Mouse (Mus musculus): ENCODE results near the gene Fads6. TPM values are rescaled to one million over a fixed set of nuclear protein-coding genes. Genes with fewer than 3 reads are reported as not detected.

The Fads6 gene
- total RNA-seq, 1 experiment: 2.1 TPM

DNA sequence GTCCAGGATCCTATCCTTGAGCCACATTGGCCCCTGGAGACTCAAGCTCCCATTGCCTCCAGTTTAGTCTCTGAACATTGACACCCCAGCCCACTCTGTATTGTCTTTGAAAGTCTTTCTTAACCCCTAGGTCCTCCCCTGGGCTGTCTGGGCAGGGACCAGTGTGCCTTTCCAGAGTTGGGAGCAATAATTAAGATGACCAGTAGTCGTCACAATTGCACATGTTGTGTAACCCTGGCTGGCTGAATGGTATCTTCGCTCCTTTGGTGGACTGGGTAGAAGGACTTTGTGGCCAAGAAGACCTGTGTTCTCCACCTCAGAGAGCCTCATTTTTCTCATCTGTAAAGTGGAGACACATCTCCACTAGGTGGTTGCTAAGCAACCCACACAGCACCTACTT, 16.8 kb upstream of the Fads6 start:
- no peaks in the 10 kb centered on the region for H3K9me3 ChIP-seq (ENCODE audit: control insufficient read depth, insufficient read depth, low read depth, low read length)
- no peak for TF ChIP-seq ZC3H11A (IDR thresholded peaks at IDR 0.05; ENCODE audit: borderline replicate concordance, low read depth, low read length)
- no peak for TF ChIP-seq CHD2 (IDR thresholded peaks at IDR 0.05; ENCODE audit: low read depth, low read length)
- H3K27ac ChIP-seq (ENCODE audit: insufficient read depth, low read depth, low read length, poor library complexity, severe bottlenecking): no peak overlapping the region
- H3K9ac ChIP-seq (ENCODE audit: insufficient read depth, low read depth, low read length, poor library complexity, severe bottlenecking): no peak overlapping the region
- no peak overlapping the region for H3K4me3 ChIP-seq (ENCODE audit: insufficient read depth in 1 of 2, low read depth in 1 of 2, low read length in 2 of 2, poor library complexity in 1 of 2, severe bottlenecking in 1 of 2)
- in situ Hi-C loops (cut with MboI; ENCODE audit: low sequenced_read_pairs in 2 of 2, unreplicated experiment in 2 of 2): no loop called here
- DNase-seq (ENCODE audit: low read depth, low spot score): no peak
- H3K4me1 ChIP-seq (ENCODE audit: control insufficient read depth in 2 of 2, insufficient read depth in 2 of 2, low read length in 2 of 2, poor library complexity in 1 of 2): peaks cover 2 to 3% of the 10 kb centered on the region in 2 experiments; a peak in 1 of 4 replicates
- H3K36me3 ChIP-seq (ENCODE audit: control insufficient read depth, insufficient read depth, low read length, poor library complexity, severe bottlenecking): no peaks in the 10 kb centered on the region

DNA sequence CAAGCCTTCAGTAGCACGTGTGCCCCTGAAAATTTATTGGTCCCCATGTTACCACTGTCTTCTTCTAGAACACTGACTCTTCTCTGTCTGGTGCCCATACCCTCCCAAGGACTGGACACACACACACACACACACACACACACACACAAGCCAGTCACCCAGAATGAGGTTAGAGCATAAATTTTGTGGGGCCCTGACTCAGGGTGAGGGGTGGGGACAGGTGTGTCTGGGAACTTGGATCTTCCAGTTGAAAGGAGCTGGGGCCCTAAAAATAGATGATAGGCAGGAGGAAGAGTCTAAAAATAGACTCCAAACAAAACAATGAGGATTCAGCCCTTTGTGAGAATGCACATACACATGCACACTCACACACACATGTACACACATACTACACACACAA, 11.3 kb upstream of the Fads6 start:
- Histone ChIP-seq H3K27ac (ENCODE audit: insufficient read depth, low read depth, low read length, poor library complexity, severe bottlenecking) (no peak overlapping the region), H3K9me3 (ENCODE audit: control insufficient read depth, insufficient read depth, low read depth, low read length) (no peaks in the 10 kb centered on the region), H3K36me3 (ENCODE audit: control insufficient read depth, insufficient read depth, low read length, poor library complexity, severe bottlenecking) (no peaks in the 10 kb centered on the region), H3K4me3 (ENCODE audit: insufficient read depth in 1 of 2, low read depth in 1 of 2, low read length in 2 of 2, poor library complexity in 1 of 2, severe bottlenecking in 1 of 2) (no peak overlapping the region), H3K9ac (ENCODE audit: insufficient read depth, low read depth, low read length, poor library complexity, severe bottlenecking) (no peak overlapping the region), H3K4me1 (ENCODE audit: control insufficient read depth in 2 of 2, insufficient read depth in 2 of 2, low read length in 2 of 2, poor library complexity in 1 of 2) (0 out of 4 replicates have a peak, but pooled peaks cover 0 to 7% of the 10 kb centered on the region in 2 experiments)
- DNase-seq (ENCODE audit: low read depth, low spot score): no peak
- TF ChIP-seq ZC3H11A (IDR thresholded peaks at IDR 0.05; ENCODE audit: borderline replicate concordance, low read depth, low read length) (no peak), ZNF384 (IDR thresholded peaks at IDR 0.05; ENCODE audit: low read depth, low read length) (no peak), HCFC1 (IDR thresholded peaks at IDR 0.05; ENCODE audit: borderline replicate concordance, insufficient read depth, low read length) (no peak)
- in situ Hi-C loops (cut with MboI; ENCODE audit: low sequenced_read_pairs in 2 of 2, unreplicated experiment in 2 of 2): no loop called here

DNA sequence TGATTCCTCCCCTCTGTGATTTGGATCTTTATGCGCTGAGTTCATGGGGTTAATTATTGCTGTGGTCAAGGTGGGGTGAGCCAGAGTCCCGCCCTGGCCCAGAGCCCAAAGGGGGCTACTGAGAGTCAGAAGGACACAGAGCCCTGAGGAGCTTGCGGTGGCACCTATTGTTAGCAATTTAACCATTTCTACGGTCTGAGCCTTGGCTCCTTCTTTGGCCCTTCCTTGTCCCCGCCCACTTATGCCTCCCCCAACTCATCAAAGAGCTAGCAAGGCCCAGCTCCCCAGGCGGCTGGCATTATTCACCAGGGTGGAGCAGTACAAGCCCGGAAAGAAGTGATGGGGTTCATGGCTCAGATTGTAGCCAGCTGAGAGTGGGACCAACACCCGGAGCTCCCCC, 9.4 kb upstream of the Fads6 start, which contains the start of gene Otop2:
Gene Otop2, plus strand, starts transcription at position 301 of the 400 bp plus-strand sequence.
- in situ Hi-C loops (cut with MboI; ENCODE audit: low sequenced_read_pairs in 2 of 2, unreplicated experiment in 2 of 2): no loop called here
- Histone ChIP-seq H3K36me3 (ENCODE audit: control insufficient read depth, insufficient read depth, low read length, poor library complexity, severe bottlenecking) (no peaks in the 10 kb centered on the region), H3K9me3 (ENCODE audit: control insufficient read depth, insufficient read depth, low read depth, low read length) (no peaks in the 10 kb centered on the region), H3K4me1 (ENCODE audit: control insufficient read depth in 2 of 2, insufficient read depth in 2 of 2, low read length in 2 of 2, poor library complexity in 1 of 2) (peaks cover 0 to 7% of the 10 kb centered on the region in 2 experiments; a peak in 1 of 4 replicates), H3K27ac (ENCODE audit: insufficient read depth, low read depth, low read length, poor library complexity, severe bottlenecking) (no peak within 1 kb of the TSS), H3K9ac (ENCODE audit: insufficient read depth, low read depth, low read length, poor library complexity, severe bottlenecking) (no peak within 1 kb of the TSS), H3K4me3 (ENCODE audit: insufficient read depth in 1 of 2, low read depth in 1 of 2, low read length in 2 of 2, poor library complexity in 1 of 2, severe bottlenecking in 1 of 2) (no peak within 1 kb of the TSS)
- no peak for DNase-seq (ENCODE audit: low read depth, low spot score)
- no peak for TF ChIP-seq ZC3H11A (IDR thresholded peaks at IDR 0.05; ENCODE audit: borderline replicate concordance, low read depth, low read length)
- TF ChIP-seq HCFC1 (IDR thresholded peaks at IDR 0.05; ENCODE audit: borderline replicate concordance, insufficient read depth, low read length): no peak
- no peak for TF ChIP-seq ZNF384 (IDR thresholded peaks at IDR 0.05; ENCODE audit: low read depth, low read length)
- TF ChIP-seq CHD2 (IDR thresholded peaks at IDR 0.05; ENCODE audit: low read depth, low read length): no peak
- TF ChIP-seq MAFK (IDR thresholded peaks at IDR 0.05; ENCODE audit: insufficient read depth, low read depth, low read length): no peak

DNA sequence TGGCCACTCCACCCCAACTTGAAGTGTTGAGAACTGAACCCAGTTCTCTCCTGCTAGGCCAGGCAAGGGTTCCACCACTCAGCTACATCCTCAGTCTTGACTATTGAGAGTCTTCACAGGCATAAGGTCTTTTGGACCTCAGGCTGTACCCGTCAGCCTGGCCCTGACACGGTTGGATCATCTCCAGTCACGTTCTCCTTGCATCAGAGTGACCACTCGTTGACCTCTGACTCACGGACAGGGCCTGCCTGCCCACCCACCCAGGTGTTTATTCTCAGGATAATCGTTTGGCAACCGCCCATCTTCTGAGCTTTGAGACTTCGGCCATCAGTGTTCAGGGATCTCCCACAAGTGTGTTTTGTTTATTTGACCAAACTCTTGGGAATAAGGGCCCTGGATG, 5.7 kb upstream of the Fads6 start:
- in situ Hi-C loops (cut with MboI; ENCODE audit: low sequenced_read_pairs in 2 of 2, unreplicated experiment in 2 of 2): no loop called here
- H3K9me3 ChIP-seq (ENCODE audit: control insufficient read depth, insufficient read depth, low read depth, low read length): no peaks in the 10 kb centered on the region
- no peaks in the 10 kb centered on the region for H3K36me3 ChIP-seq (ENCODE audit: control insufficient read depth, insufficient read depth, low read length, poor library complexity, severe bottlenecking)
- TF ChIP-seq CHD2 (IDR thresholded peaks at IDR 0.05; ENCODE audit: low read depth, low read length): no peak
- TF ChIP-seq MAFK (IDR thresholded peaks at IDR 0.05; ENCODE audit: insufficient read depth, low read depth, low read length): no peak
- no peak for TF ChIP-seq ZNF384 (IDR thresholded peaks at IDR 0.05; ENCODE audit: low read depth, low read length)
- TF ChIP-seq HCFC1 (IDR thresholded peaks at IDR 0.05; ENCODE audit: borderline replicate concordance, insufficient read depth, low read length): no peak
- no peak for TF ChIP-seq ZC3H11A (IDR thresholded peaks at IDR 0.05; ENCODE audit: borderline replicate concordance, low read depth, low read length)
- H3K4me3 ChIP-seq (ENCODE audit: insufficient read depth in 1 of 2, low read depth in 1 of 2, low read length in 2 of 2, poor library complexity in 1 of 2, severe bottlenecking in 1 of 2): no peak overlapping the region
- no peak for DNase-seq (ENCODE audit: low read depth, low spot score)
- H3K4me1 ChIP-seq (ENCODE audit: control insufficient read depth in 2 of 2, insufficient read depth in 2 of 2, low read length in 2 of 2, poor library complexity in 1 of 2): peaks cover 0 to 7% of the 10 kb centered on the region in 2 experiments; a peak in 1 of 4 replicates
- H3K27ac ChIP-seq (ENCODE audit: insufficient read depth, low read depth, low read length, poor library complexity, severe bottlenecking): no peak overlapping the region
- no peak overlapping the region for H3K9ac ChIP-seq (ENCODE audit: insufficient read depth, low read depth, low read length, poor library complexity, severe bottlenecking)

DNA sequence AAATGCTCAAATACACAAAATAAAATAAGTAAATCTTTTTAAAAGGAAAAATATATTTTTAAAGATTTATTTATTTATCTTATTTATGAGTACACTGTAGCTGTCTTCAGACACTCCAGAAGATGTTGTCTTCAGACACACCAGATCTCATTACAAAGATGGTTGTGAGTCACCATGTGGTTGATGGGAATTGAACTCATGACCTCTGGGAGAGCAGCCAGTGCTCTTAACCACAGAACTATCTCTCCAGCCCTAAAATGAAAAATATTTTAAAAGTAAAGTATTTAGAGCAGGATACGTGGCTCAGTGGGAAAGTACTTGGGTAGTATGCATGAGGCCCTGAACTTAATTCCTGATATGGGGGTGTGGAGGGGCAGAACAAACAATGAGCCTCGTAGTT, 3.9 kb upstream of the Fads6 start:
- in situ Hi-C loops (cut with MboI; ENCODE audit: low sequenced_read_pairs in 2 of 2, unreplicated experiment in 2 of 2): no loop called here
- no peak overlapping the region for H3K27ac ChIP-seq (ENCODE audit: insufficient read depth, low read depth, low read length, poor library complexity, severe bottlenecking)
- no peaks in the 10 kb centered on the region for H3K9me3 ChIP-seq (ENCODE audit: control insufficient read depth, insufficient read depth, low read depth, low read length)
- peaks cover 0 to 5% of the 10 kb centered on the region in 2 experiments; a peak in 1 of 4 replicates for H3K4me1 ChIP-seq (ENCODE audit: control insufficient read depth in 2 of 2, insufficient read depth in 2 of 2, low read length in 2 of 2, poor library complexity in 1 of 2)
- H3K9ac ChIP-seq (ENCODE audit: insufficient read depth, low read depth, low read length, poor library complexity, severe bottlenecking): no peak overlapping the region
- H3K36me3 ChIP-seq (ENCODE audit: control insufficient read depth, insufficient read depth, low read length, poor library complexity, severe bottlenecking): no peaks in the 10 kb centered on the region
- TF ChIP-seq ZC3H11A (IDR thresholded peaks at IDR 0.05; ENCODE audit: borderline replicate concordance, low read depth, low read length): no peak
- no peak for TF ChIP-seq CHD2 (IDR thresholded peaks at IDR 0.05; ENCODE audit: low read depth, low read length)
- TF ChIP-seq HCFC1 (IDR thresholded peaks at IDR 0.05; ENCODE audit: borderline replicate concordance, insufficient read depth, low read length): no peak
- TF ChIP-seq MAFK (IDR thresholded peaks at IDR 0.05; ENCODE audit: insufficient read depth, low read depth, low read length): no peak
- no peak for TF ChIP-seq ZNF384 (IDR thresholded peaks at IDR 0.05; ENCODE audit: low read depth, low read length)
- no peak for DNase-seq (ENCODE audit: low read depth, low spot score)
- H3K4me3 ChIP-seq (ENCODE audit: insufficient read depth in 1 of 2, low read depth in 1 of 2, low read length in 2 of 2, poor library complexity in 1 of 2, severe bottlenecking in 1 of 2): no peak overlapping the region
